Mouse (Mus musculus): Measurements from ENCODE around the gene Vkorc1l1. TPM values are rescaled to one million over a fixed set of nuclear protein-coding genes. Genes with fewer than 3 reads are reported as not detected.

Gene Vkorc1l1
- 39.5 and 39.9 TPM in 2 replicates for polyA plus RNA-seq (2012; rRNA removed)

GRCm38 (mm10) chr5:129941495-129942045 lies at the start of gene Vkorc1l1:
Vkorc1l1 (plus strand) TSS chr5:129941970.

GRCm38 (mm10) chr5:129895198-129896088 lies 46.3 kb upstream of the Vkorc1l1 start, which contains the start of gene Zbed5:
Zbed5 (plus strand) TSS chr5:129895723.

GRCm38 (mm10) chr5:129898449-129898848 lies 43.3 kb upstream of the Vkorc1l1 start, which contains the start of gene Phkg1:
Phkg1 (minus strand) TSS chr5:129898549.

GRCm38 (mm10) chr5:129908242-129908965 lies 33.4 kb upstream of the Vkorc1l1 start, which contains the start of gene Nupr1l:
Nupr1l (plus strand) TSS chr5:129908540.

GRCm38 (mm10) chr5:130002301-130003146 lies 60.8 kb downstream of the Vkorc1l1 start, which contains the start of gene Gusb:
Gusb (minus strand) TSS chr5:130003049.

GRCm38 (mm10) chr5:130029142-130029897 lies 87.5 kb downstream of the Vkorc1l1 start, which contains the start of the genes Asl and Crcp:
Asl (minus strand) TSS chr5:130029247.
Crcp (plus strand) TSS chr5:130029290.

Other genes starting within 250 kb of the Vkorc1l1 start
- gene Sept14, start 233.5 kb upstream of the Vkorc1l1 start, polyA plus RNA-seq (2012; rRNA removed) = not detected in 2 replicates
- 129 and 133 TPM in 2 replicates for gene Mrps17, start 226.5 kb upstream of the Vkorc1l1 start, polyA plus RNA-seq (2012; rRNA removed)
- 75.2 and 76.2 TPM in 2 replicates for gene Nipsnap2, start 216.9 kb upstream of the Vkorc1l1 start, polyA plus RNA-seq (2012; rRNA removed)
- 17.1 and 21.9 TPM in 2 replicates for gene Psph, start 154.5 kb upstream of the Vkorc1l1 start, polyA plus RNA-seq (2012; rRNA removed)
- 19.7 and 24.7 TPM in 2 replicates for gene Sumf2, start 95.0 kb upstream of the Vkorc1l1 start, polyA plus RNA-seq (2012; rRNA removed)
- 731 and 832 TPM in 2 replicates for gene Chchd2, start 54.5 kb upstream of the Vkorc1l1 start, polyA plus RNA-seq (2012; rRNA removed)
- gene Zbed5, start 46.2 kb upstream of the Vkorc1l1 start, polyA plus RNA-seq (2012; rRNA removed) = 14.1 and 14.9 TPM in 2 replicates
- 0.84 and 1.8 TPM in 2 replicates for gene Phkg1, start 43.4 kb upstream of the Vkorc1l1 start, polyA plus RNA-seq (2012; rRNA removed)
- 4.0 and 4.9 TPM in 2 replicates for gene Nupr1l, start 33.4 kb upstream of the Vkorc1l1 start, polyA plus RNA-seq (2012; rRNA removed)
- gene Gusb, start 61.1 kb downstream of the Vkorc1l1 start, polyA plus RNA-seq (2012; rRNA removed) = 18.6 and 21.4 TPM in 2 replicates
- 36.9 and 39.2 TPM in 2 replicates for gene Asl, start 87.3 kb downstream of the Vkorc1l1 start, polyA plus RNA-seq (2012; rRNA removed)
- 58.2 and 58.4 TPM in 2 replicates for gene Crcp, start 87.3 kb downstream of the Vkorc1l1 start, polyA plus RNA-seq (2012; rRNA removed)
- 33.3 and 35.0 TPM in 2 replicates for gene Tpst1, start 131.4 kb downstream of the Vkorc1l1 start, polyA plus RNA-seq (2012; rRNA removed)
- gene Kctd7, start 202.9 kb downstream of the Vkorc1l1 start, polyA plus RNA-seq (2012; rRNA removed) = 15.4 and 15.6 TPM in 2 replicates
- gene Rabgef1, start 229.8 kb downstream of the Vkorc1l1 start, polyA plus RNA-seq (2012; rRNA removed) = 37.7 and 39.4 TPM in 2 replicates